Mouse (Mus musculus): ENCODE results near the gene Hoxc10. TPM values are rescaled to one million over a fixed set of nuclear protein-coding genes. Genes with fewer than 3 reads are reported as not detected.
A peak's percentile ranks its signal among the peaks of the same experiment; 100 is the strongest.

Gene Hoxc10
- total and polyA plus RNA-seq, 2 experiments = not detected

DNA sequence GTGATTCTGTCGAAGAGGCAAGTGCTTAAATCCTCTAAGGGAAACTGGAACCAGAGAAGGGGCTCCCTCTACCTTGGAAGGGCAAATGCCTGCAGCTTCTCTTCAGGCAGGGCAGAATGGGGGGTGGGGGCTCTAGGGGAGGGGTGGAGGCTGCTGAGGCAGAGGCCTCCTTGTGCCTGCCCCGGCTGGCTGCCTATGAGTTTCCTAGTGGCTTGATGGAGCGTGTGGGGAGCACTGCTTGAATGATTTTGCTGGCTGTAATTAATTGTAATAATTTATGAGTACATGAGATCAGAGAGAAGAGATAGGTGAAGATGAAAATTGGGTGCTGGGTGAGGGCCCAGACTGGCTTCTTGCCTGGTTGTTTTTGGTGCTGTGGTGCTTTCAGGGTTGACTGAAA, 18.3 kb downstream of the Hoxc10 start:
- TF ChIP-seq CTCF (IDR thresholded peaks at IDR 0.05; ENCODE audit: low read depth, low read length) (no peak), POLR2A (IDR thresholded peaks at IDR 0.05; ENCODE audit: extremely low read depth, insufficient read depth, low read length) (no peak)
- H3K79me2 ChIP-seq (ENCODE audit: control insufficient read depth, insufficient read depth, low read length) = no peaks in the 10 kb centered on the region
- H3K36me3 ChIP-seq (ENCODE audit: control insufficient read depth, insufficient read depth, low read length) = no peaks in the 10 kb centered on the region
- H3K27me3 ChIP-seq (ENCODE audit: control insufficient read depth, insufficient read depth, low read length) = peaks cover 17% of the 10 kb centered on the region
- H3K9ac ChIP-seq (ENCODE audit: low read depth, low read length) = no peak overlapping the region
- no peak for DNase-seq (ENCODE audit: extremely low read depth, low read depth, low spot score)
- no peak overlapping the region for H3K4me3 ChIP-seq (ENCODE audit: insufficient read depth, low read depth, low read length)
- no peaks in the 10 kb centered on the region; the same call in 1 of the 2 replicates for H3K4me1 ChIP-seq (ENCODE audit: control insufficient read depth, insufficient read depth, low read length)
- 18% methylated on average over 3 of the region's 3 CpGs for whole genome bisulfite sequencing
- H3K27ac ChIP-seq (replicated peaks; ENCODE audit: insufficient read depth, low read depth, low read length) = no peak overlapping the region

DNA sequence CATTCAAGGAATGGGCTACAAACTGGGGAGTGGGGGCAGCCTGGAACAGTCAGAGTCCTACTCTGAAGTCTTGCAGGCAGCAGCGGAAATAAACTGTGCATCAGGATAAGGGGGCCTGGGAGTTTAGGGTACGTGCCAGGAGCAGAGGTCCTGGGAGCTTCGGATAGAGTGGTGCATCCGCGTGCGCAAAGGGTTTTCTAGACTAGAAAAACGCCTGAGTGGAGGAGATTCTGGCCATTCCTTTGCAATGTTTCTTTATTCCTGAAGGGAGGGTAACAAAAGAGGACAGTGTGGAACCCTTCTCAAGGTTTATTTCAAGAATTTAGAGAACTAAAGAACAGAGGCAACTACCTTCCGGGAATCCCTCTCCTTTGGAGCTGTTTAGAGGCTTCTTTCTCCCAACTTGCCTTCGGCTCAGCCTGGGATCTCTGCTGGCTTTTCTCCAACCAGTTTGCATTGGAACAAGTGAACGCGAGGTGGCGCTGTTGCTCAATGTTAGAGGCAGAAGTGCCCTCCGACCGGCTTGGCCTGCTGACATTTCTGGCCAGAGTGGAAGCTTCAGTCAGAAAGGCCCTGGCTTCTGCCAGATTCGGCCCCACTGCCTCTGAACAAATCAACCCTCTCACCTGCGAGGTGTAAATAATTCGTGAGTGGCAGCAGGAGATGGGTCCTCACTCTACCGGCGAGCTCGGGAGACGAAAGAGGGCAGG, 20.7 kb downstream of the Hoxc10 start:
- Histone ChIP-seq H3K9ac (ENCODE audit: low read depth, low read length) (no peak overlapping the region), H3K4me3 (ENCODE audit: insufficient read depth, low read depth, low read length) (no peak overlapping the region), H3K4me1 (ENCODE audit: control insufficient read depth, insufficient read depth, low read length) (no peaks in the 10 kb centered on the region), H3K27ac (replicated peaks; ENCODE audit: insufficient read depth, low read depth, low read length) (no peak overlapping the region), H3K27me3 (ENCODE audit: control insufficient read depth, insufficient read depth, low read length) (peaks cover 26% of the 10 kb centered on the region), H3K79me2 (ENCODE audit: control insufficient read depth, insufficient read depth, low read length) (no peaks in the 10 kb centered on the region), H3K36me3 (ENCODE audit: control insufficient read depth, insufficient read depth, low read length) (no peaks in the 10 kb centered on the region)
- TF ChIP-seq POLR2A (IDR thresholded peaks at IDR 0.05; ENCODE audit: extremely low read depth, insufficient read depth, low read length) (no peak), CTCF (IDR thresholded peaks at IDR 0.05; ENCODE audit: low read depth, low read length) (peak; percentile 93)
- peak; percentile 67 for DNase-seq (ENCODE audit: extremely low read depth, low read depth, low spot score)
- WGBS = 6% methylated on average over 21 of the region's 21 CpGs

DNA sequence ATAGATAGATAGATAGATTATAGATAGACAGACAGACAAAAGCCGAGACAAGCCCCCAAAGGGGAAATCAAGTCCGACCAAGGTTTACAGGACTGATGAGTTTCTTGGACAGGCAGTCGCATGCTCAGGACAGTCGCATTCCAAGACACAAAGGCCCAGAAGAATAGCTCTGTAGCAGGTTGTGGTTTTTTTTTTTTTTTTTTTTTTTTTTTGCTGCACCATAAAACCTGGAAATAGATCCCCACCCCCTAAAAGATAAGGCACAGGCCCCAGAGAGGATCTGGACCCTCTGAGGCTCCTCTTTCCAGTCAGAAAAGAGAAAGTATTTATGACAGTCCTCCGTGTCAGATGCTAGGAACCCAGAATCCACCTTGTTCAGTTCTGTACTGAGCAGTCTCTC, 21.5 kb downstream of the Hoxc10 start:
- Histone ChIP-seq H3K36me3 (ENCODE audit: control insufficient read depth, insufficient read depth, low read length) (no peaks in the 10 kb centered on the region), H3K79me2 (ENCODE audit: control insufficient read depth, insufficient read depth, low read length) (no peaks in the 10 kb centered on the region), H3K4me3 (ENCODE audit: insufficient read depth, low read depth, low read length) (no peak overlapping the region), H3K4me1 (ENCODE audit: control insufficient read depth, insufficient read depth, low read length) (no peaks in the 10 kb centered on the region), H3K27me3 (ENCODE audit: control insufficient read depth, insufficient read depth, low read length) (peaks cover 26% of the 10 kb centered on the region), H3K27ac (replicated peaks; ENCODE audit: insufficient read depth, low read depth, low read length) (no peak overlapping the region), H3K9ac (ENCODE audit: low read depth, low read length) (no peak overlapping the region)
- 50% methylated on average over 5 of the region's 5 CpGs for WGBS
- DNase-seq (ENCODE audit: extremely low read depth, low read depth, low spot score) = no peak
- no peak for TF ChIP-seq POLR2A (IDR thresholded peaks at IDR 0.05; ENCODE audit: extremely low read depth, insufficient read depth, low read length)
- no peak for TF ChIP-seq CTCF (IDR thresholded peaks at IDR 0.05; ENCODE audit: low read depth, low read length)

DNA sequence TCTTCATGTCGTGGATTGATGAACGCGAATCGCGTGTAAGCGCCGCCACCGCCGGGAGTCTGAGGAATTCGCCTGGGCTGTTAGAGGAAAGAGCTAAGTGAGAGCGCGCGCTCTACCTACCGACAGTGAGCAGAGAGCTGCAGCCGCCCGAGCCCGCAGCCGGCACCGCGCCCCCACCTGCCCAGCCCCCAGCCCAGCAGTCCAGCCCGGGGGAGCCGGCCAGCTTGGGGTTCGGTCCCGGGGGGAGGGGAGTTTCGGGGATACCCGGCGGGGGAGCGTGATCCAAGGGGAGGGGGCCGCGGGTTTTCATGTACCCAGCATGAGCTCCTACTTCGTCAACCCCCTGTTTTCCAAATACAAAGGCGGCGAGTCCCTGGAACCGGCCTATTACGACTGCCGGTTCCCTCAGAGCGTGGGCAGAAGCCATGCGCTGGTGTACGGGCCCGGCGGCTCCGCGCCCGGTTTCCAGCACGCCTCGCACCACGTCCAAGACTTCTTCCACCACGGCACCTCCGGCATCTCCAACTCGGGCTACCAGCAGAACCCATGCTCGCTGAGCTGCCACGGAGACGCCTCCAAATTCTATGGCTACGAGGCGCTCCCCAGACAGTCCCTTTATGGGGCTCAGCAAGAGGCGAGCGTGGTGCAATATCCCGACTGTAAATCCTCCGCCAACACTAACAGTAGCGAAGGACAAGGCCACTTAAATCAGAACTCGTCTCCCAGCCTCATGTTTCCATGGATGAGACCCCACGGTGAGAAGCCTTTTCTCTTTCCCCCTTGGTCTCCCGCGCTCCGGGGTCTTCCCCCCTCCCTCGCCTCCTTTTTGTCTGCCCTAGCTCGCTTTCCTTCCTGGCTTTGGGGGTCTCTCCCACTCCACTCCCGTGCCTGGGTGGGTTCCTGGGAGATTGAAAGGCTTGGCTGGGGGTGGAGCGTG, 24.1 kb downstream of the Hoxc10 start, which contains the start of gene Hoxc8:
Gene Hoxc8 (plus strand): TSS at position 147 of the 937 bp plus-strand sequence.
- no peak within 1 kb of the TSS for H3K9ac ChIP-seq (ENCODE audit: low read depth, low read length)
- TF ChIP-seq CTCF (IDR thresholded peaks at IDR 0.05; ENCODE audit: low read depth, low read length) (no peak), POLR2A (IDR thresholded peaks at IDR 0.05; ENCODE audit: extremely low read depth, insufficient read depth, low read length) (no peak)
- peaks cover 25% of the 10 kb centered on the region for H3K27me3 ChIP-seq (ENCODE audit: control insufficient read depth, insufficient read depth, low read length)
- 4% methylated on average over 69 of the region's 69 CpGs for WGBS
- no peak within 1 kb of the TSS for H3K27ac ChIP-seq (replicated peaks; ENCODE audit: insufficient read depth, low read depth, low read length)
- H3K4me1 ChIP-seq (ENCODE audit: control insufficient read depth, insufficient read depth, low read length) = no peaks in the 10 kb centered on the region
- DNase-seq (ENCODE audit: extremely low read depth, low read depth, low spot score) = no peak
- no peaks in the 10 kb centered on the region for H3K36me3 ChIP-seq (ENCODE audit: control insufficient read depth, insufficient read depth, low read length)
- no peak within 1 kb of the TSS for H3K4me3 ChIP-seq (ENCODE audit: insufficient read depth, low read depth, low read length)
- no peaks in the 10 kb centered on the region for H3K79me2 ChIP-seq (ENCODE audit: control insufficient read depth, insufficient read depth, low read length)

DNA sequence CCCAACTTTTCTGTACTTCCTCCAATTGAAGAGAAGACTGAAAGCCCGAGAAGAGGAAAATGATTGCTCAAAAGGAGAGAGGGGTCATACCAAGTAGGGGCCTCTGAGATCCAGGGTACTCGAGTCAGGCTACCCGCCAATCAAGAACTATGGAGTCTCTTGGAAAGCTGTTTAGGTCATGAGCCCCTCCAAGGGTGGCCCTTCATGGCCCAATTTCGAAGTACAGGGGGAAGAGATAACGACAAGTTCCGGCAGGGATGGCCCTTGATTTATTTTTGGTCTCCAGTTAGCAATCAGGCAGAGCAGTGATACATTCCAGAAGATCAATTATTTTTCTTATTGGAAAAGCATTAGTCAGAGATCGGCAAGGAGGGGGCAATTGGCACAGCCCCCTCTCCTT, 25.2 kb downstream of the Hoxc10 start:
- Histone ChIP-seq H3K79me2 (ENCODE audit: control insufficient read depth, insufficient read depth, low read length) (no peaks in the 10 kb centered on the region), H3K4me3 (ENCODE audit: insufficient read depth, low read depth, low read length) (no peak overlapping the region), H3K9ac (ENCODE audit: low read depth, low read length) (no peak overlapping the region), H3K36me3 (ENCODE audit: control insufficient read depth, insufficient read depth, low read length) (no peaks in the 10 kb centered on the region), H3K4me1 (ENCODE audit: control insufficient read depth, insufficient read depth, low read length) (no peaks in the 10 kb centered on the region), H3K27ac (replicated peaks; ENCODE audit: insufficient read depth, low read depth, low read length) (no peak overlapping the region), H3K27me3 (ENCODE audit: control insufficient read depth, insufficient read depth, low read length) (peaks cover 26% of the 10 kb centered on the region)
- TF ChIP-seq CTCF (IDR thresholded peaks at IDR 0.05; ENCODE audit: low read depth, low read length) (no peak), POLR2A (IDR thresholded peaks at IDR 0.05; ENCODE audit: extremely low read depth, insufficient read depth, low read length) (no peak)
- WGBS = 7% methylated on average over 7 of the region's 7 CpGs
- DNase-seq (ENCODE audit: extremely low read depth, low read depth, low spot score) = no peak

Data from liver, adult 2 months (tissue).